Mouse (Mus musculus): ENCODE measurements at regions not wholly inside any gene's neighbourhood (a gene's known extent, or its start where the extent isn't known, plus 50 kb on each side); places are given as distances from the start of the nearest gene placed in this dataset.
"Not testable (repeated sequence)": the region's sequence is repeated elsewhere in the genome, so short reads cannot be mapped to it uniquely, and the experiment has no call there.

DNA sequence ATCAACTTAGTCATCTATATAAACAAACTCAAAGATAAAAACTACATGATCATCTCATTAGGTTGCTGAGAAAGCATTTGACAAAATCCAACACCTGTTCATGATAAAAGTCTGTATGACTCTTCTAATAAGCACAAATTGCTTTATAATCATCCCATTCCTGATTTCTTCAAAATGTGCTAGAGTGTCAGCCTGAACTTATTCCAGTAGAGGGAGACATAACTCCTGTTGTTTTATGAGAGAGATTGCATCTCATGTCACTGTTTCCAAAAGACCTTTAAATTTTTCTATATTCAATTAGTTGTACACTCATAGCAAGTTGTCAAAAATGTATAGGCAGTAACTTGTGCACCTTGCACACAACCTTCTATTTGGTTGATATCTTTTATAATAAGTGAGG is 96.0 kb upstream of the Tacstd2 start:
- Histone ChIP-seq H3K9me3 (replicated peaks; ENCODE audit: control insufficient read depth, low read length) (no peaks in the 10 kb centered on the region), H3K27ac (ENCODE audit: low read depth, low read length) (no peak overlapping the region), H3K27me3 (ENCODE audit: control insufficient read depth, insufficient read depth, low read length) (no peaks in the 10 kb centered on the region), H3K9ac (ENCODE audit: low read depth, low read length) (no peak overlapping the region), H3K4me1 (ENCODE audit: control insufficient read depth, insufficient read depth, low read length) (no peaks in the 10 kb centered on the region), H3K4me2 (no peak overlapping the region), H3K36me3 (ENCODE audit: control insufficient read depth, insufficient read depth, low read length) (no peaks in the 10 kb centered on the region), H3K4me3 (ENCODE audit: low read depth, low read length) (no peak overlapping the region)
- ATAC-seq (replicated peaks; ENCODE audit: insufficient number of reproducible peaks, low FRiP score, low TSS enrichment) = no peak

DNA sequence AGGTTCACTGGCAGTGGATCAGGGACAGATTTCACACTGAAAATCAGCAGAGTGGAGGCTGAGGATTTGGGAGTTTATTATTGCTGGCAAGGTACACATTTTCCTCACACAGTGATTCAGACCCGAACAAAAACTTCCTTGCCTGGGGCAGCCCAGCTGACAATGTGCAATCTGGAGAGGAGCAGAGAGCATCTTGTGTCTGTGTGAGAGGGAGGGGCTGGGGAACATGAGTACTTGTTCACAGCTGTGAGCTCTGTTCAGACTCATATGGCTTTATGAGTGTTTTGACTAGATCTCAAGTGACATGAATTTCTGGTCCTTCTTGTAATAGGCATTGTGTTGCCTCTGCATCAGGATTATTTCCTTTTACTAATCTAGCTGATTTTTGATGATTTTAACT is 74.8 kb upstream of the Tacstd2 start:
- Histone ChIP-seq H3K4me3 (ENCODE audit: low read depth, low read length) (no peak overlapping the region), H3K9me3 (replicated peaks; ENCODE audit: control insufficient read depth, low read length) (no peaks in the 10 kb centered on the region), H3K36me3 (ENCODE audit: control insufficient read depth, insufficient read depth, low read length) (no peaks in the 10 kb centered on the region), H3K4me1 (ENCODE audit: control insufficient read depth, insufficient read depth, low read length) (no peaks in the 10 kb centered on the region), H3K27ac (ENCODE audit: low read depth, low read length) (no peak overlapping the region), H3K4me2 (no peak overlapping the region), H3K9ac (ENCODE audit: low read depth, low read length) (no peak overlapping the region), H3K27me3 (ENCODE audit: control insufficient read depth, insufficient read depth, low read length) (no peaks in the 10 kb centered on the region)
- no peak for ATAC-seq (replicated peaks; ENCODE audit: insufficient number of reproducible peaks, low FRiP score, low TSS enrichment)
- WGBS (ENCODE audit: insufficient replicate concordance) = 85% methylated on average over 1 of the region's 1 CpGs

DNA sequence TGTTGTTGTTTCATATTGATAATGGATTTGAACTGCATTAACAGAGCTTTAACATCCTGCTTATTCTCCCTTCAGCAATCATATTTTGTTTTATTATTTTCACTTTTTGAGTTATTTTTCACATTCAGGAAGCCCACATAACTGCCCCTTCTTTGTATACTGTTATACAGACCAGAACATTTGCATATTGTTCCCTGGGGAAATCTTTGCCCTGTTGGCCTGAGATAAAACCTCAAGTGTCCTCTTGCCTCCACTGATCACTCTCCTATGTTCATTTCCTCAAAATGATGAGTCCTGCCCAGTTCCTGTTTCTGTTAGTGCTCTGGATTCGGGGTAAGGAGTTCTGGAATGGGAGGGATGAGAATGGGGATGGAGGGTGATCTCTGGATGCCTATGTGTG is 73.9 kb upstream of the Tacstd2 start:
- not testable (repeated sequence) for H3K27me3 ChIP-seq (ENCODE audit: control insufficient read depth, insufficient read depth, low read length); H3K4me3 ChIP-seq (ENCODE audit: low read depth, low read length); H3K9me3 ChIP-seq (replicated peaks; ENCODE audit: control insufficient read depth, low read length); H3K4me2 ChIP-seq; ATAC-seq (replicated peaks; ENCODE audit: insufficient number of reproducible peaks, low FRiP score, low TSS enrichment); H3K4me1 ChIP-seq (ENCODE audit: control insufficient read depth, insufficient read depth, low read length); H3K36me3 ChIP-seq (ENCODE audit: control insufficient read depth, insufficient read depth, low read length); H3K27ac ChIP-seq (ENCODE audit: low read depth, low read length); H3K9ac ChIP-seq (ENCODE audit: low read depth, low read length)
- WGBS (ENCODE audit: insufficient replicate concordance) = 41% methylated on average over 1 of the region's 1 CpGs
